Mouse (Mus musculus) T-helper 17 cell (primary cell): ENCODE data around the gene Casp8.

Experiments
- in situ Hi-C, 2 experiments: fragments of 300-600 bp; cut with MboI, MseI; formaldehyde crosslinking; loops; 1 replicate in 1 of 2; 2 replicates in 1 of 2; pipeline ENCODE4 v1.15.1; 2025; ENCODE audit warnings: high pct_unique_total_duplicates in 2 of 2

Casp8 gene

DNA sequence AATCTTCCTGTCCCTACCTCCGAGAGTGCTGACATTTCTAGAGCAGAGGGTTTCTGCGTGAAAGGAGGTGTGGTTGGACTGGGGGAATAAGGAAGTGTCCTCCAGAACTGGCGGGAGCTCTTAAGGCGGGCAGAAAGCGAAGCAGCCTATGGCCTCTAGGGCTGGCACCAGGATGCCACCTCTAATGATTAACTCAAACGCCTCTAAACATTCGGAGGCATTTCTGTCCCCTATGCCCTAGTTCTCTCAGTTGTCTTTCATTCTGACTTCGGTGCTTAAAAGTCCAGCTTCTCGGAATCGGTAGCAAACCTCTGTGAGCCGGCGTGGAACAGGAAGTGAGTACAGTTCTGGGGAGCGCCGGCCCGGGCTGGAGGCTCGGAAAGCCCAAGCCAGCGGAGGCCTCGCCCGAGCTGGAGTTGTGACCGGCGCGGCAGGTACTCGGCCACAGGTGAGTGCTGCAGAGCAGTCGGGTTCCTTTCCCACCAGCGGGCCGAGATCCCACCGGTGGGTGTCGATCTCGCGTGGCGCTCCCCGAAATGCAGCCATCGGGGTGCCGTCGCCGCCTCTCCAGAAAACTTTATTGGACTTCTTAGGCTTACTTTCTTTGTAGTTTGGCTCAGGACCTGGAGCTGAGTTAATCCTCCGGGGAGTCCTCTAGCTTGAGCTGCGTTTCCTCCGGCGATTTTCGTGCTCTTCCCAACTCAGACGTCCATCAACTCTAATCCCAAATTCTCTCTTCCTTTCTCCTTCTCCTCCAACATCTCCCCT lies at the start of gene Casp8:
Gene Casp8 (plus strand): TSS at position 84 of the 768 bp plus-strand sequence.
- in situ Hi-C loops: loop anchor here in 1 of 2 experiments (25.0 kb wide), 1 partner anchor 342 kb away; no protein-coding TSS in a partner anchor

DNA sequence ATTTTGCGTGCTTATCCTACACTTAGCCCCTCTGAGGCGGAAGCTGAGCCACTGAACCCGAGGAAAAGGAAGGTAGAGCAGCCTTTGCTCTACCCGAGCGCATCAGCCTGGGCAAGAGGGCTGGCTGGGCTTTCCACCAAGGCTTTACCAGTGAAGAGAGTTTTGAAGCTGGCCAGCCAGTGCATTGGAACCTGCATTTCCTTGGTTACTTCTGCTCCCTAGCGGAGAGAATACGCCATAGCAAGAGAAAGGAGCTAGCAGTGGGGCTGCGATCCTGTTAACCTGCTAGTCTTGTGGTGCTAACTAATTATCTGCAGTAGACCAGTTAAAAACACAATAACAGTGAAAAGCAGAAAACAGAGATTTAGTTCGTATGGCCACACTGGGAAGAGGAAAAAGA lies 48.3 kb upstream of the Casp8 start:
- in situ Hi-C loops: no loop called here

- in situ Hi-C loops: no loop called here
These were observed 35.7 kb upstream of the Casp8 start for GRCm38 (mm10) chr1:58759451-58759850.

DNA sequence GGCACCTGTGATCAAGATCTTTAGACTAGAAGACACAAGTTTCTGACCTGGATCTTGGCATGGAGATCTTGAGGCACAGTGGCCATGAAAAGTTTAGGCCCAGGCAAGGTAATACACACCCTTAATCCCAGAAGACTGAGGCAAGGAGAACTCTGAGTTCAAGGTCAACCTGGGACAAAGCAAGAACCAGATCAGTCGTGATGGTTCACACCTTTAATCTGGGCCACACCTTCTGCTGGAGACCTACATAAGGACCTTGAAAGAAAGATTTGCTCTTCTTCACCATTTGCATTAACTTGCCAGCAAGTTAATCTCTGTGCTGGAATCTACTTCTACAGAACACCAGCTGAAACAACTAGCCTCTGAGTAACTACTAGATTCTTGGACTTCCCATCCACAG lies 34.6 kb upstream of the Casp8 start:
- in situ Hi-C loops: loop anchor here in 1 of 2 experiments (5.0 kb wide), 2 partner anchors 77 to 477 kb away; partner anchors contain the start of gene Als2

DNA sequence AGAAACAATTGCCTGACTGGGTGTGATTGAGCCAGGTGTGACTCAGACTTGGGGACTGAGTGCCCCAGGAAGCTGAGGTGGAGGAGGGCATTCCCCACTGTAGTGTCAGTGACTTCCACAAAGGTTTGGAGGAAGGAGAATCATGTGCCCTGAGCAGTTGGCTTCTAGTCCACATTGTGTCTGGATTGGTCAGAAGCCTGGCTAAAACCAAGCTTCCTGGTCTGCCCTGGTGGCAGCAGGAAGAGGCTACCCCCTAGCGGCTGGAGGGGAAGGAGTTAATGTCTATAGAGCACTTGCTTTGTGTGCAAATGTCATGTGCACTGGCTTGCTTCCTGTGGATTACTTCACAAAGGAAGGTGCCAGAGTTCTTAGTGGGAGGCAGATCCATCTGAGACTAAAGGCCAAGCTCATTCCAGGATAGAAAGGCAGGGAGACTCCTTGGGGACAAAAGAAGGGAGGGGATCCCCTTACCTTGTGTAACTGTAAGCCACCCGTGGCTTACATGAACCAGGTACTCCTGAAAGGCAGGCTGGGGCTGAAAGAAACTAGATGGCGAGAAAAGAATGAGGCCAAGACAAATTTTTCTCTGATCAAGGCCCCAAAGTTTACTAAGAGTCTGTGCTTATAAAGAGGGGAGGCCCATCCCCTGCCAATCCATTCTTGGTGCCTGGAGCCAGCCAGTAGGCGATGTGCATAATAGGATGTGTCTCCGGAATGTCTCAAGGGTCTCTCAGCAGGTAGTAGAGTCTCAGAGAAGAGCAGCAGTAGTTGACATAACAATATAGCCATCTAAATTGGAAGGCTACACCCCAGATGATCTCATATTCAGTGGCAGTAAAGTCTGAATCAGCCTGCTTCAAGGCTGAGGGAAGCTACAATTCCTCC lies 33.5 kb upstream of the Casp8 start:
- in situ Hi-C loops: loop anchor here in 1 of 2 experiments (5.0 kb wide), 2 partner anchors 76 to 476 kb away; partner anchors contain the start of gene Als2

DNA sequence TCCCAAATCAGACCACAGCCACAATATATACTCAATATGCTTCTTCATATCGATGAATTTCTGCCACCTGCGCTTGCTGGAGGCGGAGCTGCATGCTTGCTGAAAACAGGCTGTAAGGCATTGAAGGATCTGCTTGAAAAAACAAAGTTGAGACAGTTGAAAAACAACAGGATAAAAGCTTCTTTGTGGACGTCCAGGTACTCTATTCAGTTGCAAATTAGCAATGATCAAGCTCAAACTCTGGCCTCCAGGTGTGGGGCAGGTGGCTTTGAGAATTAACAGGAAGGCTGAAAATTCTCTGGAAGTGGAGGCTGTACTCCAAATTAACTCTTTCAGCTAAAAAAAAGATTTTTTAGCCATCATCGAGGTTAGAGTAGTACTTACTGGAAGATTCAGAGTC lies 32.6 kb upstream of the Casp8 start:
- in situ Hi-C loops: loop anchor here in 1 of 2 experiments (5.0 kb wide), 2 partner anchors 75 to 475 kb away; partner anchors contain the start of gene Als2

DNA sequence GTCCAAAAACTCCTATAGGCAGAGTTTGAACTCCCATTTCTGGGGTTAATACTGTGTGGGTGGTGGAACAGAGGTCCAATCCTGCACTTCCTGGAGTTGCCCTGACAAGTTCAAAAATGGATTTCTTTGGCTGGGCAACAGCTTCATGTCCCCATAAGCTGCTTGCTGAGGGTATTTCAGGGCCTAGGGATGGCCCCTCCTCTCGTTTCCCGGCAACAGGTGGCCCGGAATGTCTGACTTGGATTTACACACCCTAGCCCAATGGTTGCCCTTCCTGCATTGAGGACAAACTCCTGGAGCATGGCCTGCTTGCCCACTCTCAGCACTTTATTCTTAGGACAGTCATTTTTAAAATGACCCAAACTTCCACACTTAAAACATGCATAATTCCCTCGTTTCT lies 28.7 kb upstream of the Casp8 start:
- in situ Hi-C loops: loop anchor here in 1 of 2 experiments (5.0 kb wide), 1 partner anchor 131 kb away; no protein-coding TSS in a partner anchor

GRCm38 (mm10) chr1:58769136-58769535 lies 26.0 kb upstream of the Casp8 start:
- in situ Hi-C loops: loop anchor here in 1 of 2 experiments (5.0 kb wide), 1 partner anchor 128 kb away; no protein-coding TSS in a partner anchor

DNA sequence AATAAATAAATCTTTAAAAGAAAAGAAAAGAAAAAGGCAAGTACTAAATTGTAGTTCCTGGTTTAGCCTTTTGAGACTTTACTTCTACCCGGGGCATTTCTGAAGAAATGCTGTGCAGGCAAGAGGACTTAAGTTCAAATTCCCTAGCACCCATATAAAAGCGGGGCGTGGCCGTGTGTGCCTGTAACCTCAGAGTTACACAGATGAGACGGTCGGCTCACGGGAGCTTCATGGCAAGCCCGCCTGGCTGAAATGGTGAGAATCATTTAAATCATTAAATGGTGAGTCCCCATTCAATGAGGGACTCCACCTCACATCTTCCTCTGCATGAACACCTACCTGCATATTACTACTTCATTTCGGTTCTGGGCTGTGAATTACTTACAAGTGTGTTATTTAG lies 25.5 kb upstream of the Casp8 start:
- in situ Hi-C loops: loop anchor here (5.0 to 10.0 kb wide), 3 partner anchors 128 to 375 kb away; no protein-coding TSS in a partner anchor

DNA sequence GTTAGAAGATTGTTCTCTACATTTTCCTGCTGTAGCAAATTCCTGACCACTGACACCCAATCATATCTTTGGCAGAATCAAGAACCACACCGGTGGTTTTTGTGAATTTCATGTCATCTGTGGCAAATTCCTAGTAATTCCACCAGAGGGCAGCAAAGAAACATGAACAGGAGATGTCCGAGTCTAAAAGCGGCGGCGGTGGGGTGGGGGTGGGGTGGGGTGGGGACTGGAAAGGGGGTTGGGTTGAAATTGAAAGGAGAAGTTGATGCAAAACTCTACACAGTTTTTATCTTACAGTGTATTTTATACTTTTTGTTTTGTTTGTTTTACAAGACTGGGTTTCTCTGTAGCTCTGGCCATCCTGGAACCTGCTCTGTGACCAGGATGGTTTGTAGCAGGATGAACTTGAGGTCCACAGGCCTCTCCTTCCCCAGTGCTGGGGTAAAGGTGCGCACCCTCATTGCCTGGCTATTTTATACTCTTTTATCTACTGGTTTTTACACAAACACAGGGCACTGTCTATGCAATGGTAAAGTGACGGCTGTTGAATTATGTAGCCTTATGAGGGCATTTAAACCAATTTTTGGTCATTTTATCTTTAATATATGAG lies 25.0 kb upstream of the Casp8 start:
- in situ Hi-C loops: loop anchor here (5.0 to 10.0 kb wide), 3 partner anchors 127 to 375 kb away; no protein-coding TSS in a partner anchor

GRCm38 (mm10) chr1:58772084-58772483 lies 23.1 kb upstream of the Casp8 start:
- in situ Hi-C loops: loop anchor here (5.0 to 10.0 kb wide), 3 partner anchors 125 to 373 kb away; no protein-coding TSS in a partner anchor

DNA sequence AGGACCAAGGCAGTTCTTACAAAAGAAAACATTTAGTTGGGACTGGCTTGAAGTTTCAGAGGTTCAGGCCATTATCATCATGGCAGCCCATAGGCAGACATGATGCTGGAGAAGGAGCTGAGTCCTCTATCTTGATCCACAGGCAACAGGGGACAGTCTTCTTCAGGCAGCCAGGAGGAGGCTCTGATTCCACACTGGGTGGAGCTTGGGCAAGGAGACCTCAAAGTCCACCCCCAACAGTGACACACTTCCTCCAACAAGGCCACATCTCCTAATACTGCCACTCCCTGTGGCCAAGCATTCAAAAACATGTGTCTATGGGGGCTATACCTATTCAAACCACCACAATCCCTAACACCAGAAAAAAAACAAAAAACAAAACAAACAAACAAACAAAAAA lies 21.9 kb upstream of the Casp8 start:
- in situ Hi-C loops: loop anchor here (5.0 to 10.0 kb wide), 3 partner anchors 124 to 372 kb away; no protein-coding TSS in a partner anchor

DNA sequence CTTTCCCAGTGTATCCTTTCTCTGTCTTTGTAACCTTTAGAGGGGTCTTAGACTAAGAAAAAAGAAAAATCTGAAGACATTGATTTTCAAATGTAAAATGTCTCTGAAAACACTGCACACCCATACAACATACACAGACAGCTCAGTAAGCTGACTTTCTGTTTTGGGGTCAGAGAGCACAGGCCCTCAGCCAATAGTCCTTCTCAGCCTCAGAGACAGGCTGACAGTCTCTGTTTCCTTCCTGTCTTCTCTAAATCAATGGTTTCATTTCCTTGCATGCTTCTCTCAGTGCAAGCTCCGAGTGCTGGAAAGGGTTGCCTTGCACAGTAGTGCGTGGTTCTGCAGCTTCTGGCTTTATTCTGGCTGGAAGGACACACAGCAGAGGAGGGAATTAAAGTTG lies 21.3 kb upstream of the Casp8 start:
- in situ Hi-C loops: loop anchor here (5.0 to 10.0 kb wide), 3 partner anchors 123 to 371 kb away; no protein-coding TSS in a partner anchor

DNA sequence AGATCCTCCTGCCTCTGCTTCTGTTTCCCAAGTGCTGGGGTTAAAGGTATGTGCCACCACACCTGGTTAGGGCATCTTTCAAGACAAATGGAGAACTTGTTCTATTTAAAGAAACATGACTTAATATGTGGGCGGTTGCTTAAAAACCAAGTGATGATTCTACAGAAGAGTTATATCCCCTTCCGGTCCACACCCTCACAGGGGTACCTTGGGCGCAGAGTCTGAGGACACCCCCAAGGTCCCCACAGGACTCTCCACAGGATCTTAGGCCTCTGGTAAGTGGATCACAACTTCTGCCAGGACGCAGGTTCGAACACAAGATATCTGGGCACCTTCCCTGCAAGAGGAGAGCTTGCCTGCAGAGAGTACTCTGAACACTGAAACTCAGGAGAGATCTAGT lies 19.8 kb upstream of the Casp8 start:
- in situ Hi-C loops: loop anchor here (10.0 to 25.0 kb wide), 3 partner anchors 219 to 369 kb away; no protein-coding TSS in a partner anchor

DNA sequence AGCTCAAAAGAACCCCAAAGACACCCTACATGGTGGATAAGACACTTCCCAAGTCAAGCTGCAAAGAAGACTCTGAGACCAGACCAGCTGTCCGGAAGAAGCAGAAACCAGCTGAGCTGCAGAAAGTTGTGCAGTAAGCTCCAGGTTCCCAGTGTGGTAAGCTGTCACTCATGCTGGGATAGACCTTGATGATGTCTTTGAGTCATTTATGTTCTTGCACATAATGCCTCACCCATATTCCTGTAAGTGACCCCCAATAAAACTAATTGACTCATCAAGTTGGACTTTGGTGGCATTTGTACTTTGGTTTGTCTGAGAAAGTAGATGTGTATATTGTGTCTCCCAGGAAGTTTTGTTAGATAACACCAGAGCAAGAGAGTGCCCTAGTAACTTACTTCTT lies 17.6 kb upstream of the Casp8 start:
- in situ Hi-C loops: loop anchor here (10.0 to 25.0 kb wide), 3 partner anchors 217 to 367 kb away; no protein-coding TSS in a partner anchor

DNA sequence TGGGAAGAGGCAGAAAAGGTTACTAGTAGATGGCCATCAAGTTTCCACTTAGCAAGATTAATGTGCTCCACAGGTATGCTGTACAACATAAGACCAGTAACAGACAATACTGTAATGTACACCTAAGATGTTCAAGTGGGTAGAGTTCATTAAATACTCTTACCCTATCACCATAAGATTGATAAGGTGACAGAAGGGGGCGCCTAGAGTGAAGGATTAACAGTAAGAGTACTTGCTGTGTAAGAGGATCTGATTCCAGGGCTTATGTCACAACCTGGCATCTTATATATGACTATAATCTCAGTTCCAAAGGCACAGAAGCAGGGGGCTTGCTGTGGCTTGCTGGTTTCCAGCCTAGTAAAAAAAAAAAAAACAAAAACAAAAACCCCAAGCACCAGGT lies 16.9 kb upstream of the Casp8 start:
- in situ Hi-C loops: loop anchor here (10.0 to 25.0 kb wide), 3 partner anchors 217 to 367 kb away; no protein-coding TSS in a partner anchor

GRCm38 (mm10) chr1:58786276-58786675 lies 8.9 kb upstream of the Casp8 start:
- in situ Hi-C loops: loop anchor here in 1 of 2 experiments (25.0 kb wide), 1 partner anchor 351 kb away; no protein-coding TSS in a partner anchor

DNA sequence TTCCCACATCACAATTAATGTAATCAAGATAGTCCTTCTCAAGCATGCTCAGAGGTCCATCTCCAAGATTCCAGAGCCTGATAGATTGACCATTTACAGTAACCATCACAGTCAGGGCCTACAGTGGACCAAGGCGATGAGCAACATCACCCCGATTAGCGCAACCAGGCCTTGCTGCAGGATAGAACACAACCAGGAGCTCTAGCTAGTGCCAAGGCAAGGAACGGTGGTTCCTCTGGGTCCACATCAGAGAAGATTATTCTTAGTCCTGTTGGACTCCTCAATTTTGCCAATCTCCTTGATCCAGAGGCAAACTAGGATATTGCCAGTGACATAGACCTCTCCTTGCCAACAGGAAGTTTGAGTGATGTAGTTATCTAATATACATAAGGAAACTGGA lies 6.8 kb upstream of the Casp8 start:
- in situ Hi-C loops: loop anchor here in 1 of 2 experiments (25.0 kb wide), 1 partner anchor 349 kb away; no protein-coding TSS in a partner anchor

GRCm38 (mm10) chr1:58794705-58795104 lies 469 bp upstream of the Casp8 start:
- in situ Hi-C loops: loop anchor here in 1 of 2 experiments (25.0 kb wide), 1 partner anchor 343 kb away; no protein-coding TSS in a partner anchor

DNA sequence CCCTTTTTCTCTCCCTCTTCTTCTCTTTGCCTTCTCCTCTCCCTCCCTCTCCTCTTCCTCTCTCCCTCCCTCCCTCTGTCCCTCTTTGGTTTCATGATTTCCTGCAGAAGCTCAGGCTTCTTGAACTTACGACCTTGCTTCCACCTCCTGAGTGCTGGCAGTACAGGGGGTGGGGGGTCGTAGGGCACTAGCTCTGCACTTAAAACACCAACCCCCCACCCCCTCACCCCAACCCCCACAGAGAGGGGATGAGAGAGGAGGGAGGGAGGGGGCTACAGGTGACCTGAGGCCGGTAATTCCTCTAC lies 837 bp downstream of the Casp8 start:
- in situ Hi-C loops: loop anchor here in 1 of 2 experiments (25.0 kb wide), 1 partner anchor 341 kb away; no protein-coding TSS in a partner anchor

DNA sequence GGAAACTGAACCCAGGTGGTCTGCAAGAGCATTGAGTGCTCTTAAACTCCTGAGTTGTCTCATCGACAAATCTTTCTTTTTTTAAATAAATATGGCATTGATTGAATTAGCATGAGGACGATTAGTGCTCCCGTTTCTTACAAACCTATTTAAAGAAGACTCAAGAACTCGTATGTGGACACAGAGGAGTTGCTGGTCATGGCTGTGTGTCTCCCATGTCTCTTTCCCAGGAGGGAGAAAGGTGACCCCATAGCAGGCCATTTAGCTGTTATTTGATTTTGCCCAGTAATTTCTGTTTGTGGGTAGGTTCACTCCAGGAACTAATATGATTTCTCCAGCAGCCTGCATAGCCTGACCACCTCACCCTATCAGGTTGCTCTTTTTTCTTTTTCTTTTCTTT lies 1.7 kb downstream of the Casp8 start:
- in situ Hi-C loops: loop anchor here in 1 of 2 experiments (25.0 kb wide), 1 partner anchor 340 kb away; no protein-coding TSS in a partner anchor
